Mouse (Mus musculus) lung, embryonic 14.5 days (tissue): ENCODE measurements around the gene Dpm1. TPM values are rescaled to one million over a fixed set of nuclear protein-coding genes. Genes with fewer than 3 reads are reported as not detected.

Experiments used
- ATAC-seq: fragments of 200-750 bp; cut with Nextera tagmentation; 2 replicates; pipeline ENCODE4 v1.8.0; 2017; ENCODE audit warnings: mild to moderate bottlenecking, moderate TSS enrichment, moderate library complexity; ENCODE audit not compliant: insufficient read depth
- DNase-seq: peaks from one replicate; pipeline ENCODE4 v3.0.0-alpha.2; 2015
- H3K27ac ChIP-seq: fragments of 300-500 bp; sonication (generic); 2 replicates; pipeline ENCODE4 v1.5.1; 2014; ENCODE audit warnings: low read depth, mild to moderate bottlenecking, moderate library complexity
- H3K27me3 ChIP-seq: fragments of 300-500 bp; sonication (generic); 2 replicates; pipeline ENCODE4 v1.6.1; 2014; ENCODE audit warnings: low read length, control low read depth; ENCODE audit not compliant: insufficient read depth
- H3K36me3 ChIP-seq: fragments of 300-500 bp; sonication (generic); 2 replicates; pipeline ENCODE4 v1.6.1; 2014; ENCODE audit warnings: control low read depth; ENCODE audit not compliant: insufficient read depth
- H3K4me1 ChIP-seq: fragments of 300-500 bp; sonication (generic); 2 replicates; pipeline ENCODE4 v1.6.1; 2014; ENCODE audit warnings: antibody characterized with exemption, control low read depth; ENCODE audit not compliant: insufficient read depth
- H3K4me2 ChIP-seq: fragments of 300-500 bp; sonication (generic); 2 replicates; pipeline ENCODE4 v1.6.1; 2014; ENCODE audit warnings: mild to moderate bottlenecking
- H3K4me3 ChIP-seq: fragments of 300-500 bp; sonication (generic); 2 replicates; pipeline ENCODE4 v1.5.1; 2014; ENCODE audit warnings: low read depth, low read length
- H3K9ac ChIP-seq: fragments of 300-500 bp; sonication (generic); 2 replicates; pipeline ENCODE4 v1.6.1; 2014
- H3K9me3 ChIP-seq: fragments of 300-500 bp; sonication (generic); 2 replicates; pipeline ENCODE4 v1.6.1; 2016; ENCODE audit warnings: low read depth, low read length, control low read depth
- CTCF ChIP-seq: IDR thresholded peaks from 2 replicates; pipeline ENCODE4 v1.5.1; 2016; ENCODE audit warnings: antibody characterized with exemption, low read depth
- WGBS: fragments of 180-500 bp; shearing (Covaris S2); extraction: QIAGEN DNeasy Blood & Tissue Kit; methylation state at CpG from one replicate; pipeline ENCODE4 v1.1.7; 2014; 5-methylcytosine and 5-hydroxymethylcytosine counted together
- polyA plus RNA-seq: library from polyadenylated mRNA; unstranded; fragments of >200 nt; fragmentation: Nextera tagmentation; extraction: Ambion mirVana; gene quantifications from 2 replicates; pipeline ENCODE4 v1.2.1, GENCODE M21; 2014

Gene Dpm1
- polyA plus RNA-seq, 1 experiment from 2014 or later = 81.4 TPM

- H3K27ac ChIP-seq = no peak overlapping the region
- H3K36me3 ChIP-seq = no peaks in the 10 kb centered on the region
- H3K9me3 ChIP-seq = no peaks in the 10 kb centered on the region
- ATAC-seq (no peak), DNase-seq (no peak)
- 87% methylated on average over 4 of the region's 4 CpGs for WGBS
- no peak for TF ChIP-seq CTCF
- no peaks in the 10 kb centered on the region for H3K27me3 ChIP-seq
- H3K9ac ChIP-seq = no peak overlapping the region
- H3K4me3 ChIP-seq = no peak overlapping the region
- no peaks in the 10 kb centered on the region for H3K4me1 ChIP-seq
- no peak overlapping the region for H3K4me2 ChIP-seq
Observed at GRCm38 (mm10) chr2:168257188-168257587, 26.8 kb upstream of the Dpm1 start.

- Histone ChIP-seq H3K4me1 (no peaks in the 10 kb centered on the region), H3K9me3 (no peaks in the 10 kb centered on the region), H3K36me3 (no peaks in the 10 kb centered on the region), H3K9ac (no peak overlapping the region), H3K27me3 (no peaks in the 10 kb centered on the region), H3K27ac (no peak overlapping the region), H3K4me3 (no peak overlapping the region), H3K4me2 (no peak overlapping the region)
- WGBS = 65% methylated on average over 3 of the region's 3 CpGs
- DNase-seq = no peak
- no peak for TF ChIP-seq CTCF
- ATAC-seq = no peak
Observed at GRCm38 (mm10) chr2:168256506-168256905, 26.1 kb upstream of the Dpm1 start.

- Histone ChIP-seq H3K9me3 (no peaks in the 10 kb centered on the region), H3K27ac (no peak overlapping the region), H3K4me1 (no peaks in the 10 kb centered on the region), H3K9ac (no peak overlapping the region), H3K27me3 (no peaks in the 10 kb centered on the region), H3K4me3 (no peak overlapping the region), H3K4me2 (no peak overlapping the region), H3K36me3 (no peaks in the 10 kb centered on the region)
- no peak for DNase-seq
- no peak for TF ChIP-seq CTCF
- ATAC-seq = no peak
- 29% methylated on average over 7 of the region's 7 CpGs for WGBS
Observed at GRCm38 (mm10) chr2:168253822-168254221, 23.4 kb upstream of the Dpm1 start.

- DNase-seq (peak; percentile 75), ATAC-seq (no peak)
- H3K9ac ChIP-seq = no peak overlapping the region
- no peaks in the 10 kb centered on the region for H3K36me3 ChIP-seq
- TF ChIP-seq CTCF = peak; percentile 74
- no peaks in the 10 kb centered on the region for H3K27me3 ChIP-seq
- no peak overlapping the region for H3K4me3 ChIP-seq
- H3K4me1 ChIP-seq = no peaks in the 10 kb centered on the region
- no peak overlapping the region for H3K27ac ChIP-seq
- 14% methylated on average over 16 of the region's 16 CpGs for WGBS
- H3K4me2 ChIP-seq = peak overlapping the region; percentile 36; the same call in 1 of the 2 replicates
- no peaks in the 10 kb centered on the region for H3K9me3 ChIP-seq
Observed at GRCm38 (mm10) chr2:168252639-168253292, 22.4 kb upstream of the Dpm1 start.

GRCm38 (mm10) chr2:168250270-168250669 is 19.9 kb upstream of the Dpm1 start:
- no peak overlapping the region for H3K4me3 ChIP-seq
- no peak overlapping the region for H3K9ac ChIP-seq
- DNase-seq = peak; percentile 92
- peak; percentile 94 for TF ChIP-seq CTCF
- 16% methylated on average over 8 of the region's 8 CpGs for WGBS
- H3K27me3 ChIP-seq = no peaks in the 10 kb centered on the region
- no peaks in the 10 kb centered on the region for H3K9me3 ChIP-seq
- no peaks in the 10 kb centered on the region for H3K36me3 ChIP-seq
- ATAC-seq = no peak
- no peak overlapping the region for H3K27ac ChIP-seq
- H3K4me1 ChIP-seq = no peaks in the 10 kb centered on the region
- H3K4me2 ChIP-seq = no peak overlapping the region

- Histone ChIP-seq H3K4me3 (no peak overlapping the region), H3K9me3 (no peaks in the 10 kb centered on the region), H3K4me1 (no peaks in the 10 kb centered on the region), H3K4me2 (no peak overlapping the region), H3K36me3 (no peaks in the 10 kb centered on the region), H3K27me3 (no peaks in the 10 kb centered on the region), H3K9ac (no peak overlapping the region), H3K27ac (no peak overlapping the region)
- DNase-seq (peak; percentile 71), ATAC-seq (no peak)
- 26% methylated on average over 2 of the region's 2 CpGs for WGBS
- peak; percentile 62 for TF ChIP-seq CTCF
Observed at GRCm38 (mm10) chr2:168248856-168249245, 18.5 kb upstream of the Dpm1 start.

GRCm38 (mm10) chr2:168248167-168248855 is 17.9 kb upstream of the Dpm1 start:
- no peaks in the 10 kb centered on the region for H3K36me3 ChIP-seq
- no peak overlapping the region for H3K9ac ChIP-seq
- H3K4me2 ChIP-seq = no peak overlapping the region
- H3K27ac ChIP-seq = no peak overlapping the region
- H3K27me3 ChIP-seq = no peaks in the 10 kb centered on the region
- WGBS = 67% methylated on average over 8 of the region's 8 CpGs
- H3K9me3 ChIP-seq = no peaks in the 10 kb centered on the region
- no peak for TF ChIP-seq CTCF
- DNase-seq = no peak
- ATAC-seq = no peak
- H3K4me1 ChIP-seq = no peaks in the 10 kb centered on the region
- H3K4me3 ChIP-seq = no peak overlapping the region
